Mouse (Mus musculus): ENCODE measurements around the gene Itga8.

- TF ChIP-seq CTCF (conservative IDR thresholded peaks at IDR 0.05; ENCODE audit: low read length) (no peak), NANOG (IDR thresholded peaks at IDR 0.05; ENCODE audit: borderline replicate concordance, low read length) (no peak)
Observed at GRCm38 (mm10) chr2:12235345-12235744, 66.4 kb downstream of the Itga8 start.

Measured in E14TG2a.4 (cell line).